In the genomic region with DNA sequence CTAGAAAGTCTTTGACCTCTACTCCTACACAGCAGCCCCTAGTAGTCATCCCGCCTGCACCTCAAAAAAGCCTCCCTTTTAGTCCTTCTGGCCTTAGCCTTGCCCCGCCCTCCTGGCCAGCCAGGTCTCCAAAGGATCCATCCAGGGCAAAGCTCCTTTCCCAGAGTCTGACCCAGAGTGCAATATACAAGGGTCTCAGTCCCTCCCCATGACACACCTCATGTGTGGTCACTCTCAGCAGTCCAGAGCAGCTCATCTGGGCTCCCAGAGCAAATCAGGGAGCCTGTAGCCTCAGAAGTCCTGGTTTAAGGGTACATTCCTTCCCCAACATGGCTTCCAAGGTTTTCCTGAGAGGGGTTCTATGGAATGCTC, we compare ENCODE assay signal across 11 mouse cellular contexts. TPM values are rescaled to one million over a fixed set of nuclear protein-coding genes. Genes with fewer than 3 reads are reported as not detected.
DNase-seq lines count a peak whose midpoint lies in the region; ATAC-seq and TF ChIP-seq lines count a peak whose summit lies in the region.
"Had no signal": no experiment of that assay in that cellular context is flagged by ENCODE, and none has a peak within 500 bp of the region (broad histone marks: within the 10 kb centered on the region; RNA-seq: fewer than 3 reads in every experiment).

No protein-coding gene starts in this region.

- H3K4me3 ChIP-seq in heart, embryonic 12.5 days, result no peak overlapping the region
- H3K4me3 ChIP-seq in E14TG2a.4 (replicated peaks; ENCODE audit: low read length), result peak overlapping the region; percentile 45
- peak overlapping the region; percentile 18 for H3K4me3 ChIP-seq in forebrain, postnatal 0 days (ENCODE audit: low read depth, low read length)
- H3K4me3 ChIP-seq in limb, embryonic 15.5 days, result peak overlapping the region; percentile 12
- H3K4me3 ChIP-seq: erythroblast, embryonic 14.5 days; liver, embryonic 15.5 days had no signal

- TF ChIP-seq CTCF in E14TG2a.4 (conservative IDR thresholded peaks at IDR 0.05; ENCODE audit: low read length), result no peak
- TF ChIP-seq CTCF in forebrain, postnatal 0 days (IDR thresholded peaks at IDR 0.05; ENCODE audit: low read depth), result no peak

- peaks cover 9% of the 10 kb centered on the region for H3K4me1 ChIP-seq in heart, embryonic 12.5 days (replicated peaks)
- H3K4me1 ChIP-seq in E14TG2a.4 (replicated peaks; ENCODE audit: low read depth, low read length), result peaks cover 40% of the 10 kb centered on the region
- H3K4me1 ChIP-seq in forebrain, postnatal 0 days (ENCODE audit: insufficient read depth), result peaks cover 9% of the 10 kb centered on the region; the same call in 1 of the 2 replicates
- peaks cover 32% of the 10 kb centered on the region for H3K4me1 ChIP-seq in limb, embryonic 15.5 days
- H3K4me1 ChIP-seq: liver, embryonic 15.5 days had no signal

- ATAC-seq in heart, embryonic 12.5 days (ENCODE audit: insufficient number of reproducible peaks, low FRiP score), result no peak
- ATAC-seq in forebrain, postnatal 0 days, result 0 out of 2 replicates have a peak, but pooled peaks have one; percentile 1
- no peak for ATAC-seq in limb, embryonic 15.5 days (ENCODE audit: insufficient number of reproducible peaks, low FRiP score, low TSS enrichment, low read depth)
- ATAC-seq in granulocyte monocyte progenitor cell, adult 5-6 weeks (replicated peaks; ENCODE audit: poor library complexity, severe bottlenecking), result no peak

- 0 out of 2 replicates have a peak, but pooled peaks cover 4% of the 10 kb centered on the region for H3K9me3 ChIP-seq in heart, embryonic 12.5 days (replicated peaks)
- no peaks in the 10 kb centered on the region for H3K9me3 ChIP-seq in E14TG2a.4 (ENCODE audit: low read length)
- H3K9me3 ChIP-seq in forebrain, postnatal 0 days (ENCODE audit: low read length), result no peaks in the 10 kb centered on the region
- no peaks in the 10 kb centered on the region for H3K9me3 ChIP-seq in limb, embryonic 15.5 days
- H3K9me3 ChIP-seq: liver, embryonic 15.5 days had no signal

- peak overlapping the region; percentile 41 for H3K4me2 ChIP-seq in heart, embryonic 12.5 days
- peak overlapping the region; percentile 45 for H3K4me2 ChIP-seq in forebrain, postnatal 0 days (ENCODE audit: low read depth)
- H3K4me2 ChIP-seq in limb, embryonic 15.5 days, result peak overlapping the region; percentile 43
- H3K4me2 ChIP-seq: liver, embryonic 15.5 days had no signal

- no peak overlapping the region for H3K9ac ChIP-seq in heart, embryonic 12.5 days
- H3K9ac ChIP-seq in forebrain, postnatal 0 days, result peak overlapping the region; percentile 31; the same call in 1 of the 2 replicates
- H3K9ac ChIP-seq in limb, embryonic 15.5 days, result no peak overlapping the region
- H3K9ac ChIP-seq: liver, embryonic 15.5 days had no signal

- DNase-seq in heart, postnatal 36 days, result no peak
- DNase-seq in forebrain, postnatal 0 days, result no peak
- no peak for DNase-seq in layer of hippocampus, adult 11-12 months (ENCODE audit: low spot score)
- no peak for DNase-seq in layer of hippocampus, adult 18-20 months (ENCODE audit: low spot score in 2 of 2)
- DNase-seq: B cell, adult 2 months had no signal

- WGBS in heart, embryonic 12.5 days, result 46% methylated on average over 2 of the region's 2 CpGs
- WGBS in forebrain, postnatal 0 days, result 30% methylated on average over 2 of the region's 2 CpGs
- WGBS in limb, embryonic 15.5 days, result 45% methylated on average over 2 of the region's 2 CpGs

- no peaks in the 10 kb centered on the region for H3K36me3 ChIP-seq in heart, embryonic 12.5 days
- no peaks in the 10 kb centered on the region for H3K36me3 ChIP-seq in E14TG2a.4 (ENCODE audit: insufficient read depth, low read length)
- no peaks in the 10 kb centered on the region for H3K36me3 ChIP-seq in forebrain, postnatal 0 days (ENCODE audit: insufficient read depth)
- no peaks in the 10 kb centered on the region for H3K36me3 ChIP-seq in limb, embryonic 15.5 days
- H3K36me3 ChIP-seq: liver, embryonic 15.5 days had no signal

- H3K27me3 ChIP-seq in heart, embryonic 12.5 days (replicated peaks), result peaks cover 40% of the 10 kb centered on the region
- H3K27me3 ChIP-seq in E14TG2a.4 (ENCODE audit: insufficient read depth, low read length), result peaks cover 56% of the 10 kb centered on the region
- H3K27me3 ChIP-seq in forebrain, postnatal 0 days (ENCODE audit: insufficient read depth, low read length), result no peaks in the 10 kb centered on the region
- no peaks in the 10 kb centered on the region for H3K27me3 ChIP-seq in limb, embryonic 15.5 days

- intact Hi-C loops in heart, postnatal 36 days (cut with DNase I), result no loop called here

- no peak overlapping the region for H3K27ac ChIP-seq in heart, embryonic 12.5 days (ENCODE audit: poor library complexity, severe bottlenecking)
- H3K27ac ChIP-seq in forebrain, postnatal 0 days (ENCODE audit: low read depth, low read length), result peak overlapping the region; percentile 10; the same call in 1 of the 2 replicates
- peak overlapping the region; percentile 38 for H3K27ac ChIP-seq in limb, embryonic 15.5 days
- H3K27ac ChIP-seq: liver, embryonic 15.5 days had no signal

RNA-seq across cellular contexts. Expression of a gene that starts 5.3 kb away (rescaled TPM):
- not detected in 2 replicates for polyA plus RNA-seq in heart, embryonic 12.5 days (2016; fragmentation: Nextera tagmentation; extraction: Ambion mirVana)
- total RNA-seq in heart, postnatal 36 days (2021), result not detected
- not detected in 2 replicates for total RNA-seq in forebrain, postnatal 0 days (2014; rRNA removed)
- polyA plus RNA-seq in forebrain, postnatal 0 days (2015; fragmentation: Nextera tagmentation; extraction: Ambion mirVana), result 0.11 TPM in 1 of 2 replicates, not detected in the other
- 0.14 and 0.26 TPM in 2 replicates for polyA plus RNA-seq in limb, embryonic 15.5 days (2015; fragmentation: Nextera tagmentation; extraction: Ambion mirVana)
- not detected in 2 replicates for total RNA-seq in granulocyte monocyte progenitor cell, adult 5-6 weeks (2014; fragmentation: Nextera tagmentation)
- total RNA-seq in granulocyte monocyte progenitor cell, adult 5-6 weeks (2017), result not detected in 2 replicates
- not detected for total RNA-seq in layer of hippocampus, adult 18-20 months (2021)
- polyA plus RNA-seq: erythroblast, embryonic 14.5 days; liver, embryonic 15.5 days had no signal

RNA-seq across cellular contexts. Expression of a gene that starts 10.5 kb away (rescaled TPM):
- 3.7 and 4.7 TPM in 2 replicates for polyA plus RNA-seq in heart, embryonic 12.5 days (2016; fragmentation: Nextera tagmentation; extraction: Ambion mirVana)
- 10 to 100 TPM; 73.0 to 82.3 TPM for total RNA-seq in heart, postnatal 36 days (2021)
- 0.43 TPM in 1 of 2 replicates, not detected in the other for total RNA-seq in forebrain, postnatal 0 days (2014; rRNA removed)
- polyA plus RNA-seq in forebrain, postnatal 0 days (2015; fragmentation: Nextera tagmentation; extraction: Ambion mirVana), result 0.21 and 0.22 TPM in 2 replicates
- 0.99 and 1.8 TPM in 2 replicates for polyA plus RNA-seq in limb, embryonic 15.5 days (2015; fragmentation: Nextera tagmentation; extraction: Ambion mirVana)
- total RNA-seq in granulocyte monocyte progenitor cell, adult 5-6 weeks (2014; fragmentation: Nextera tagmentation), result not detected in 2 replicates
- total RNA-seq in granulocyte monocyte progenitor cell, adult 5-6 weeks (2017), result not detected in 2 replicates
- total RNA-seq in layer of hippocampus, adult 18-20 months (2021), result under 1 TPM in 1 of 2 experiments, not detected in 1; 0.23 TPM
- polyA plus RNA-seq: erythroblast, embryonic 14.5 days had no signal

RNA-seq across cellular contexts. Expression of a gene that starts 24.3 kb away (rescaled TPM):
- polyA plus RNA-seq in heart, embryonic 12.5 days (2016; fragmentation: Nextera tagmentation; extraction: Ambion mirVana), result not detected in 2 replicates
- total RNA-seq in heart, postnatal 36 days (2021), result not detected
- 2.3 and 4.8 TPM in 2 replicates for total RNA-seq in forebrain, postnatal 0 days (2014; rRNA removed)
- 0.91 and 1.3 TPM in 2 replicates for polyA plus RNA-seq in forebrain, postnatal 0 days (2015; fragmentation: Nextera tagmentation; extraction: Ambion mirVana)
- polyA plus RNA-seq in limb, embryonic 15.5 days (2015; fragmentation: Nextera tagmentation; extraction: Ambion mirVana), result 0.06 and 0.10 TPM in 2 replicates
- total RNA-seq in granulocyte monocyte progenitor cell, adult 5-6 weeks (2014; fragmentation: Nextera tagmentation), result not detected in 2 replicates
- total RNA-seq in granulocyte monocyte progenitor cell, adult 5-6 weeks (2017), result not detected in 2 replicates
- total RNA-seq in layer of hippocampus, adult 18-20 months (2021), result not detected
- polyA plus RNA-seq: erythroblast, embryonic 14.5 days; liver, embryonic 15.5 days had no signal

RNA-seq across cellular contexts. Expression of a gene that starts 26.0 kb away (rescaled TPM):
- 79.0 and 80.6 TPM in 2 replicates for polyA plus RNA-seq in heart, embryonic 12.5 days (2016; fragmentation: Nextera tagmentation; extraction: Ambion mirVana)
- total RNA-seq in heart, postnatal 36 days (2021), result 10 to 100 TPM; 55.3 to 56.0 TPM
- total RNA-seq in forebrain, postnatal 0 days (2014; rRNA removed), result 59.8 and 66.2 TPM in 2 replicates
- polyA plus RNA-seq in forebrain, postnatal 0 days (2015; fragmentation: Nextera tagmentation; extraction: Ambion mirVana), result 73.7 and 80.8 TPM in 2 replicates
- 97.2 and 98.2 TPM in 2 replicates for polyA plus RNA-seq in limb, embryonic 15.5 days (2015; fragmentation: Nextera tagmentation; extraction: Ambion mirVana)
- total RNA-seq in granulocyte monocyte progenitor cell, adult 5-6 weeks (2014; fragmentation: Nextera tagmentation), result 51.6 and 74.3 TPM in 2 replicates
- 98.3 and 98.8 TPM in 2 replicates for total RNA-seq in granulocyte monocyte progenitor cell, adult 5-6 weeks (2017)
- total RNA-seq in layer of hippocampus, adult 18-20 months (2021), result 10 to 100 TPM; 82.5 to 83.6 TPM

RNA-seq across cellular contexts. Expression of a gene that starts 35.2 kb away (rescaled TPM):
- polyA plus RNA-seq in heart, embryonic 12.5 days (2016; fragmentation: Nextera tagmentation; extraction: Ambion mirVana), result 20.1 and 22.8 TPM in 2 replicates
- 10 to 100 TPM; 10.8 to 11.6 TPM for total RNA-seq in heart, postnatal 36 days (2021)
- total RNA-seq in forebrain, postnatal 0 days (2014; rRNA removed), result 25.0 and 33.5 TPM in 2 replicates
- 18.7 and 21.3 TPM in 2 replicates for polyA plus RNA-seq in forebrain, postnatal 0 days (2015; fragmentation: Nextera tagmentation; extraction: Ambion mirVana)
- polyA plus RNA-seq in limb, embryonic 15.5 days (2015; fragmentation: Nextera tagmentation; extraction: Ambion mirVana), result 37.7 and 39.5 TPM in 2 replicates
- total RNA-seq in granulocyte monocyte progenitor cell, adult 5-6 weeks (2014; fragmentation: Nextera tagmentation), result 17.8 and 17.9 TPM in 2 replicates
- 10.4 and 29.2 TPM in 2 replicates for total RNA-seq in granulocyte monocyte progenitor cell, adult 5-6 weeks (2017)
- 10 to 100 TPM; 60.8 to 64.9 TPM for total RNA-seq in layer of hippocampus, adult 18-20 months (2021)

Comparison
In these comparisons a context has a peak if more than half of its experiments do, and no peak if none do; other contexts are left out.
1. RNA of a gene that starts 10.5 kb away (total RNA-seq): 73.0 to 82.3 TPM in heart, postnatal 36 days; 0.43 TPM in forebrain, postnatal 0 days, 0.23 TPM in layer of hippocampus, adult 18-20 months and not detected in granulocyte monocyte progenitor cell, adult 5-6 weeks; every median in the first group is over 10 times any median in the second.
2. Peak in every context shown above with its lines, with median percentiles within 50 percentile points of each other: H3K4me2 ChIP-seq.